Mouse (Mus musculus) small intestine, adult 10 weeks (tissue): ENCODE measurements around the gene Fbxo4. TPM values are rescaled to one million over a fixed set of nuclear protein-coding genes. Genes with fewer than 3 reads are reported as not detected.

Source experiments
- polyA plus RNA-seq: library from polyadenylated mRNA; stranded (reverse); fragments of 350-450 nt; fragmentation: Illumina TruSeq; extraction: RNeasy Lipid Tissue Mini Kit (QIAGEN cat#74804); gene quantifications from one replicate; pipeline ENCODE4 v1.2.3, GENCODE M21; 2014; ENCODE audit warnings: low replicate concordance

The Fbxo4 gene
- 34.8 TPM for polyA plus RNA-seq

DNA sequence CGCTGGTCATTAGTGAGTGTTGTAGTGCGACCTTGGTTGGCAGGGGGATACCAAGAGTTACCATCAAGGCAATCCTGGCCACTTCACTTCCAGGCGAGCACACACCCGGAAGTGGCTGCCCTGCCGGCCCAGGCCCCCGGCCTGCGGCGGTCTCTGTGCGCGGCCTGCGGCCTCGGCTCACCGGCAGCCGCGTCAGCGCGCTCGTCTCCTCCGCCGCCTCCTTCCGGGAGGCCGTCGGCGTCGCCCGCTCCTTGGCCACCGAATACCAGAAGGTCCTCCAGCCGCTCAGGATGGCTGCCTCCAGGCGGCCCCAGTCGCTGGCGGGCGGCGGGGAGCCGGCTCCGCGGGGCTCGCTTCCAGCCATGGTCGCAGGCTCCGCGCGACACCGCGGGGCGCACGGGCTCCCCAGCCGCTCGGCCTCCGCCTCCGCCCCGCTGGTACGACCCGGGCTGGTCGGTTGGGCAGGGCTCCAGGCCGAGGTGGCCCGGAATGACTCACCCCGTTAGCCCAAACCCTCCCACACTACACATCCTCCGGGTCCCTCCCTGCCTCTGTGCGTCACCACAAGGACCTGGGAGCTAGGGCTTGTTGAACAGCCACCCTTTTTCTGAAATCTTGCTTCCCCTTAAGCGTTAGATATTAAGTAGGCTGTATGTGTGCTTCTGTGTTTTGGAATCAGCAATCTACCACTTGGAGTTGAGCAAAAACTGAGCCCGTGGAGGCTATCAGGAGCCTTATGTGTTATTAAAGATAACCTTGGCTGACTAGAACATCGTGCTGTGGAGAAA, at the start of gene Fbxo4:
TSS of gene Fbxo4 (minus strand) at position 513 of the 788 bp plus-strand sequence.

DNA sequence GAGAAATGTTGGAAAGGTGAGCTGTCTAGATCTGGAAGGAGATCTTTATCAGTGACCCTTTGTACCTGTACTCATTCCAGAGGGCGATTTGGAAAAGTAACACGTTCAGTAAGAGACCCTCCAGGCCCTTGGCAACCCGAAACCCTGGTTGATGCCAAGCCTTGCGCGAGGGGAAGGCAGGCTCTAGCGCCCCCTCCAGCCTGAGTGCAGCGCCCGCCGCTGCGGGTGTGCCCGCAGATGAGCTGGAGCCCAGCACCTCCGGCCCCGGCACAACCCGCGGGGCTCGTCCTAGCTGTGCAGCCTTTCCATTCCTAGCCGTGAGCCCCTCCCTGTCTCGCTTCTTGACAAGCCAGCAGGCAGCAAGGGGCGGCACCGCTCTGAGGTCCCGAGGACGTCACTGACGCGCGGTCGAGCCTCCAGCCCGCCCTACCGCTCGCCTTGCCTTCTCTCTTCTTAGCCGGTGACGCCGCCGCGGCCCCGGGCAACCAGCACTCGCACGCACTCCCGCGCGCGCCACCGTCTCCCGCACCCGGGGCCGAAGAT, 46.9 kb upstream of the Fbxo4 start, which contains the start of gene Oxct1:
TSS of gene Oxct1 (plus strand) at position 153 of the 543 bp plus-strand sequence.

DNA sequence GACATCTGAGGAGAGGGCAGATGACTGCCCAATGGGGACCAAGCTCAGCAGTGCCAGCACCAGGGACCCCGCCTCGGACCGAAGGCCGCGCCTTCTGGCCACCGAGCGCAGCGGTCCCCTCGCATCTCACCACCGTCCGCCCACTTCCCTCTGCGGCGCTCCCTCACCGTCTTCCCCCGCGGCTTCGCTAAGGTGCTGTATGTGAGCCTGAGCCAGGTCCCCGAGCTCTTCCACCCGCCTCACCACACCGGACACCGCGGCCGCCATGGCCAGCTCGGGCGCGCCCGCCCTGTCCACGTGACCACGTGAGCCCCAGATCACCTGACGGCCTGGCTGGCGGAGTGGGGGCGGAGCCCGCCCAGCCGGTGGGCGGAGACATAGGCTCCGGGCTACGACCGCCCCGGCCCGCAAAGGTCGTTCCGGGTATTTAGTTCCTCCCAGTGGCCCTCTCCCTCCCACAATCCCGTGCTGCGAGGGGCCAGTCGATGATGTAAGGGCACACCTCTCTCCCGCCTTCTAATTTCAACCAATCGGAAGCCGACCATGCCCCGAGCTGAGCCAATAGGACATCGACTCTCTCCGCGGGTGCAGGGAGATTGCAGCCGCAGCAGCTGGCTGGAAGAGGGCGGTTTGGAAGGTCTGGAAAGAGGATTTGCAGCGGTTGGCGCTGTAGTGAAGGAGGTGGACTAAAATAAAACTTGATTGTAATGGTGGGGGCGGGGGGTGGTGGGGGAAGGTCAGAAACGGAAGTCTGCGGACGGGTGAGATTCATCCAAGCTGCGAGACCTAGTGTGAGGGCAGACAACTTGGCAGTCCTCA, 16.3 kb upstream of the Fbxo4 start, which contains the start of gene AW549877:
TSS of gene AW549877 (minus strand) at position 297 of the 819 bp plus-strand sequence.

Other genes with a start within 250 kb of the Fbxo4 start
- 151 TPM for gene AW549877, start 16.2 kb upstream of the Fbxo4 start, polyA plus RNA-seq
- 203 TPM for gene Oxct1, start 46.8 kb upstream of the Fbxo4 start, polyA plus RNA-seq